Mouse (Mus musculus): ENCODE measurements around the gene Lrrfip1. TPM values are rescaled to one million over a fixed set of nuclear protein-coding genes. Genes with fewer than 3 reads are reported as not detected.

Lrrfip1 gene
- polyA plus RNA-seq, 1 experiment from 2014 or later: 33.9 TPM

DNA sequence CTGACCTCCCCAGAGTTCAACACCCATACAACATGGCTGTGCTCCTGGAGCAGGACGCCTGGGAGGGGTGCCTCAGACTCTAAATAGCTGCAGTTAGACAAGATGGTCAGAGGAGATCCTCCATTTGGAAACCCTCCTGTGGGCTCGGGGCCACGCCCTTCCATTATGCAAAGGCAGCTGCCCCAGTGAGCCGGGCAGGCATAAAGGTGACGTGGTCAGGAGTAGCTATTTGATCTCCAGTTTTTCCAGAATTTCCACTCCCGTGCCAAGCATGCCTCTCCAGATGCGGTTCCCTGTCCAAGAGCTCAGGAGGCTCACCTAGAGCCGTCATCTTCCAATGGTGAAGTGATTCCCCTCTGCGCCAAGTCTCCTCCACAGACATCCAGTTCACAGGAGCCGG, 45.6 kb downstream of the Lrrfip1 start:
- no peak for ATAC-seq (ENCODE audit: insufficient number of reproducible peaks, insufficient read depth, low FRiP score, low TSS enrichment, low read depth)
- 79% methylated on average over 10 of the region's 10 CpGs for WGBS
- Histone ChIP-seq H3K9ac (no peak overlapping the region), H3K4me3 (no peak overlapping the region), H3K9me3 (no peaks in the 10 kb centered on the region), H3K4me1 (peaks cover 38% of the 10 kb centered on the region), H3K4me2 (no peak overlapping the region), H3K36me3 (no peaks in the 10 kb centered on the region), H3K27ac (no peak overlapping the region), H3K27me3 (no peaks in the 10 kb centered on the region)

DNA sequence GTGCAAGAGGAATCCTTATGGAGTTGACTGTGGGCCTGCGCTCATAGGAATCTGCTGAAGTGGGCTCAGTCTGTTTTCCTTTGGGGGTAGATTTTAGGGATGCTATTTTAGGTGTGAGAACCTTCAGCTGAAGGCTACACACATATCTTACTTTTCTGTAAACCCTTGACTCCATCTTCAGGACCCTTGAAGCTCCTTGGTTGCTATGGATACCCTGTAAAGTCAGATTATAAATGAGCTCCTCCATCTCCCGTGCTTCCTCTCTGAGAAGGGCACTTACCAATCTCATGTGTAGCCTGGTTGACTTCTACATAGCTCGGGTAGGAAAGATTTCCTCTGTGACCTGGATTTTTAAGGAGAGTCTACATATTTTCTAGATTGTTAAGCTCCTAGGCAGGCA, 46.1 kb downstream of the Lrrfip1 start:
- WGBS: 81% methylated on average over 3 of the region's 3 CpGs
- H3K9me3 ChIP-seq: no peaks in the 10 kb centered on the region
- H3K4me1 ChIP-seq: peaks cover 37% of the 10 kb centered on the region
- H3K4me3 ChIP-seq: no peak overlapping the region
- no peaks in the 10 kb centered on the region for H3K27me3 ChIP-seq
- no peak overlapping the region for H3K27ac ChIP-seq
- no peak overlapping the region for H3K4me2 ChIP-seq
- no peak overlapping the region for H3K9ac ChIP-seq
- no peak for ATAC-seq (ENCODE audit: insufficient number of reproducible peaks, insufficient read depth, low FRiP score, low TSS enrichment, low read depth)
- H3K36me3 ChIP-seq: no peaks in the 10 kb centered on the region

DNA sequence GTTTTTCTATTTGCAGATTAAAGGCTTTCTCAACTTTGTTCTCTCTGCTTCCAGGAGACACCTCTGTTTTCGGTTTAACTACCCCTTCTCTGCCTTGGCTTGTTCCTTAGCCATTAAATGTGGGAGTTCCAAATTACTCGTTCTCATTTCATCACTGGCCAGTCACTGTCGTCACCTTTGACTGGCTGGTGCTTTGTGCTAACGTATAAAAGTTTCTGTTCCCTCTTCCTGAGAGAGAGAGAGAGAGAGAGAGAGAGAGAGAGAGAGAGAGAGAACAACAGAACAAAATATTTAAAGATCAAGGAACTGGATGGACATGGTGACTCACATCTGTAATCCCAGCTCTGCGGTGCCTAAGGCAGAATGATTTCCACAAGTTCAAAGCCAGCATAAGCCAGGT, 47.7 kb downstream of the Lrrfip1 start:
- no peaks in the 10 kb centered on the region for H3K9me3 ChIP-seq
- peaks cover 22% of the 10 kb centered on the region for H3K4me1 ChIP-seq
- H3K4me3 ChIP-seq: no peak overlapping the region
- no peak overlapping the region for H3K4me2 ChIP-seq
- ATAC-seq (ENCODE audit: insufficient number of reproducible peaks, insufficient read depth, low FRiP score, low TSS enrichment, low read depth): no peak
- WGBS: 56% methylated on average over 5 of the region's 5 CpGs
- H3K27ac ChIP-seq: no peak overlapping the region
- H3K27me3 ChIP-seq: 0 out of 2 replicates have a peak, but pooled peaks cover under 1% of the 10 kb centered on the region
- H3K9ac ChIP-seq: no peak overlapping the region
- no peaks in the 10 kb centered on the region for H3K36me3 ChIP-seq

DNA sequence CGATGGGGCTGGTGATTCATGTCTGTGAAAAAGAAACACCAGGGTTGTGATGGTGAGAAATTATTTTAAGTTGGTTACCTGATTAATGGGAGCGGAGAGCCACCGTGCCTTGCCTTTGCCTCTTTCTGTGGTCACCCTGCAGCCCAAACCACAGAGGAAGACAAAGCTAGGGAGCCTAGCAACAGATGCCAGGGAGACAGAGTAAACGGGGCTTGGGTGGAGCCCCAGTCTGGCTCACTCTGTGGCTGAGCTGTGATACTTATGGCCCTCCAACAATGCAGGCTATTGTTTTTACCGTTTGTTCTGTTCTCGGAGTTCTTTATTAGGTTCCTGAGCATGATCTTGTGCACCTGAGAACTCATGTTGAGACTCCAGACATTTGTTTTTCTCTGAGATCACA, 50.8 kb downstream of the Lrrfip1 start:
- H3K4me1 ChIP-seq: peaks cover 34% of the 10 kb centered on the region
- ATAC-seq (ENCODE audit: insufficient number of reproducible peaks, insufficient read depth, low FRiP score, low TSS enrichment, low read depth): no peak
- WGBS: 70% methylated on average over 6 of the region's 6 CpGs

DNA sequence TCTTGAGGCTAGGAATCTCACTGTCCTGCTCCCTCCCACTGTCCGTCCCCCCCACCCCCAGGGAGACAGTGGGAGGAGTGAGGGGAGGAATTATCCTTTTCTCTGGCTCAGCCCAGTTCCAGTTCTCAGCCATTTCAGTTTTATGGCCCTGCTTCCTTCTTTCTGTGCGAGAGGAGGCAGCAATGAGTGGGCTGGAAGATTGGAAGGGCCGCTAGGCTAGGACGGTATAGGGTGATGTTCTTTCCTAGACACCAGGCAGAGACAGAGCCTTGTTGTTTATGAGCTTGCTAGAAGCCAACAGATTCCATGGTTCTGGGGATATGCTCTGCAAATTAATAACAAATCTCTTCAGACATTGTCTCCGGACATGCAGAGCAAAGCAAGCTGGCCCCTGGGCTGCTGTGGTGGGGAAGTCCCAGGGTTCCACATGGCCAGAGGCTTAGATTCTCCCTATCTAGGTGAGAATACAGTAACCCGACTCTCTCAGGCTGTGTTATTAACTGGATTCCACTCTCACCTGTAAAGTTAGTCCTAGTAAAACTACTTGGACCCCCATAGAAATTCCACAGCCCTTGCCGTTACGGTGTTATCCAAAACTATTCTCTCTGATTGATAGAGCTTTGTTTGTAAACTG, 53.0 kb downstream of the Lrrfip1 start:
- Histone ChIP-seq H3K4me1 (peaks cover 42% of the 10 kb centered on the region), H3K27me3 (peaks cover 10% of the 10 kb centered on the region), H3K9me3 (no peaks in the 10 kb centered on the region), H3K27ac (no peak overlapping the region), H3K36me3 (no peaks in the 10 kb centered on the region), H3K9ac (no peak overlapping the region), H3K4me3 (no peak overlapping the region), H3K4me2 (no peak overlapping the region)
- ATAC-seq (ENCODE audit: insufficient number of reproducible peaks, insufficient read depth, low FRiP score, low TSS enrichment, low read depth): no peak
- 64% methylated on average over 8 of the region's 8 CpGs for WGBS

More for the DNA sequence above, 50.8 kb downstream of the Lrrfip1 start:
- Histone ChIP-seq H3K36me3 (no peaks in the 10 kb centered on the region), H3K4me3 (no peak overlapping the region), H3K27me3 (peaks cover 10% of the 10 kb centered on the region), H3K4me2 (no peak overlapping the region), H3K9ac (no peak overlapping the region), H3K9me3 (no peaks in the 10 kb centered on the region), H3K27ac (no peak overlapping the region)

DNA sequence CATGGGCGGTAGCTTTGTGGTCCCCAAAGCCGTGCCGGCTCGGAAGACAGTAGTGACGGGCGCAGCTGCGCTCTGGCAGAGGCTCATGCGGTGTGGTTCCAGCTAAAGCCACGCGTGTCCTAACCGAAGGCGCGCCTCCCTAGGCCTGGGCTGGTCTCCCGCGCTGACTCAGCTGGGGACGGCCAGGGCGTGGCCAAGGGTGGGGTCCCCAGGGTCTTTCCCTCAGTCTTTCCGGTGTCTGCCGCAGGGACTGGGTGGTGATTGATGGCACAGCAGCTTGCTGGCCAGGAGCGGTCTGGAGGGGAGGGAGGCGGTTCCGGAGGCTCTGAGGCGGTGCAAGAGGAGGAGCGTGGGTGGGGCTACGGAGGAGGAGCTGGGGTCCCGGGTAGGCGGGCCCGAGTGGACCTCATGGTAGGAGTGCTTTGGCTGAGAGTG, 54.2 kb downstream of the Lrrfip1 start:
- H3K27ac ChIP-seq: 0 out of 2 replicates have a peak overlapping the region, but pooled peaks have one; percentile 60
- peaks cover 10% of the 10 kb centered on the region for H3K27me3 ChIP-seq
- WGBS: under 1% methylated on average over 28 of the region's 28 CpGs
- H3K9me3 ChIP-seq: no peaks in the 10 kb centered on the region
- H3K4me3 ChIP-seq: peak overlapping the region; percentile 56
- peak overlapping the region; percentile 71 for H3K9ac ChIP-seq
- no peaks in the 10 kb centered on the region for H3K36me3 ChIP-seq
- peak; percentile 91 for ATAC-seq (ENCODE audit: insufficient number of reproducible peaks, insufficient read depth, low FRiP score, low TSS enrichment, low read depth)
- H3K4me1 ChIP-seq: peaks cover 52% of the 10 kb centered on the region
- H3K4me2 ChIP-seq: peak overlapping the region; percentile 99

DNA sequence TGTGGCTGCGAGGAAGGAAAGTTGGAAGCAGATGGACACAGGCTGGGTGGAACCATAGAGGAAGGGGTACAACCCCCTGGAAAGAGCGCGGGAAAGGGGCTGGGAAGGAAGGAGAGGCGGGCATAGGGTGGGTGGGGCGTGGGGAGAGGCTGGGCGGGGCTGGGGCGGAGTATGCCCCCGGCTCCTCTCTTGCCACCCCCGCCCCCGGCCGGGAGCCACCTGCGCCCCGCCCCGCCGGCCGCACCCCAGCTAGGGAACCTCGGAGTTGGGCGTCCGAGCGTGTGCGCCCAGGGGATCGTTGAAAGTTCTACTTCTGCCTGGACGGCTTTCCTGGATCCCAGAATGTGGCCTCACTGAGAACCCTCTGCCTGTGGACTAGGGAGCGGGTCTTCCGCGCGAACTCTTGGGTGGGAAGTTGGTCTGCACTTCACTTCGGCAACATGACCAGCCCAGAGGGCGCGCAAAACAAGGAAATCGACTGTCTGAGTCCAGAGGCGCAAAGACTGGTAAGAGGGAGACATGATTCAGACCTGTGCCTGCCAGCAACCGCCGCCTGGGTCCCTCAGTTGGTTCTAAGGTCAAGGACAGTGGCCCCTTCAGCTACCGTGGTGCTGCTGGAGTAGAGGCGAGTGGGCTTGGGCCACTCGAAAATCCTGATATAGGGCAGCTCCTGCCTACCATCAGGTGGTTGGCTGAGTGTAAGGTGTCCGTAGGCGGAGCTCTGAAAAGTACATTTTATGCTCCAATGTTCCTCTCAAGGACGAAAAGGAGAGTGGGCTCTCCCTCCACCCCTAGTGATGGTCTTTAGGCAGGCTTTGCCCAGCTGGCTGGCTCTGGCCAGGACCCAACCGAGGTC, 54.9 kb downstream of the Lrrfip1 start:
- Histone ChIP-seq H3K36me3 (no peaks in the 10 kb centered on the region), H3K9me3 (no peaks in the 10 kb centered on the region), H3K9ac (peak overlapping the region; percentile 71), H3K27me3 (peaks cover 10% of the 10 kb centered on the region), H3K4me1 (peaks cover 56% of the 10 kb centered on the region), H3K4me3 (peak overlapping the region; percentile 56), H3K27ac (peak overlapping the region; percentile 60; the same call in 1 of the 2 replicates), H3K4me2 (peak overlapping the region; percentile 99)
- 2% methylated on average over 35 of the region's 41 CpGs for WGBS
- ATAC-seq (ENCODE audit: insufficient number of reproducible peaks, insufficient read depth, low FRiP score, low TSS enrichment, low read depth): peak; percentile 57

DNA sequence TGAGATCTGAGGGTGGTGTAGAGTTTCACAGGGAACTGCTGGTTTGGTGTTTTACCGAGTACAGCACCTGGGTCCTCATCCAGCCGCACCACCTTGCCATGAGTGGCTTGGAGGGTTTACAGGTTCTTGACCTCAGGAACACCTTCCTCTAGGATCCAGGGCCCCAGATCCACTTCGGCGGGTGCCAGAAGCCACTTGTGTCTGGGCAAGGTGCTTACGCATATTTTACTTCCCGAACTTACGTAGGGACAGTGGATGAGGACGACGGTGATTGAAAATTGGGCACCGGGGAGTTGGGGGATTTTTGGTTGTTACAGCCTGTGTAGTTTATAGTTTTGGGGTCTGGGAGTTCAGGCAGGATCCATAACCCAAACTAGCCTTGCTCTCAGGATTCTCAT, 55.5 kb downstream of the Lrrfip1 start:
- 46% methylated on average over 10 of the region's 10 CpGs for WGBS
- H3K9ac ChIP-seq: peak overlapping the region; percentile 71
- H3K4me1 ChIP-seq: peaks cover 56% of the 10 kb centered on the region

DNA sequence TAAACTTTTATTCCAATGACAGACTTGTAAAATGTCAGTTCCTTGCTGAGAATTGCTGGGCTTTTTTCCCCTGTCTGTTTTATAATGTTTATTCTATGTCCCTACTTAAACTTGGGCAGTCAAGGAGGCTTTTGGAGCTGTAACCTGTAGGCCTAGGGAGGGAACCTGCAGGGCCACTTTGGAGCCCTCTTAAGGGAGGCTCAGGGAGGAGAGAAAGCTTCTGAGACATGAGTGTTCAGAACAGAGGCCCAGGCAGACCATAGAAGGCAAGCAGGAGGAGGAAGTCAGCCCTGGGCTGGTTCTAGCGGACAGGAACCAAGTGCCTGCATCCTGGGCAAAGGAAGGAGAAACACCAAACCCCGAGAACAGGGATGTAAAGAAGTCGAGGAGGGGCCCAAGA, 56.3 kb downstream of the Lrrfip1 start:
- H3K27me3 ChIP-seq: peaks cover 10% of the 10 kb centered on the region
- 0 out of 2 replicates have a peak overlapping the region, but pooled peaks have one; percentile 28 for H3K27ac ChIP-seq
- WGBS: 75% methylated on average over 3 of the region's 3 CpGs
- no peaks in the 10 kb centered on the region for H3K36me3 ChIP-seq
- H3K4me1 ChIP-seq: peaks cover 54% of the 10 kb centered on the region
- no peaks in the 10 kb centered on the region for H3K9me3 ChIP-seq
- 0 out of 2 replicates have a peak overlapping the region, but pooled peaks have one; percentile 56 for H3K4me3 ChIP-seq
- peak overlapping the region; percentile 2; the same call in 1 of the 2 replicates for H3K9ac ChIP-seq
- peak overlapping the region; percentile 99 for H3K4me2 ChIP-seq
- ATAC-seq (ENCODE audit: insufficient number of reproducible peaks, insufficient read depth, low FRiP score, low TSS enrichment, low read depth): no peak

More for the DNA sequence above, 55.5 kb downstream of the Lrrfip1 start:
- ATAC-seq (ENCODE audit: insufficient number of reproducible peaks, insufficient read depth, low FRiP score, low TSS enrichment, low read depth): no peak
- Histone ChIP-seq H3K4me2 (peak overlapping the region; percentile 99), H3K36me3 (no peaks in the 10 kb centered on the region), H3K27ac (no peak overlapping the region), H3K27me3 (peaks cover 10% of the 10 kb centered on the region), H3K4me3 (peak overlapping the region; percentile 56), H3K9me3 (no peaks in the 10 kb centered on the region)

DNA sequence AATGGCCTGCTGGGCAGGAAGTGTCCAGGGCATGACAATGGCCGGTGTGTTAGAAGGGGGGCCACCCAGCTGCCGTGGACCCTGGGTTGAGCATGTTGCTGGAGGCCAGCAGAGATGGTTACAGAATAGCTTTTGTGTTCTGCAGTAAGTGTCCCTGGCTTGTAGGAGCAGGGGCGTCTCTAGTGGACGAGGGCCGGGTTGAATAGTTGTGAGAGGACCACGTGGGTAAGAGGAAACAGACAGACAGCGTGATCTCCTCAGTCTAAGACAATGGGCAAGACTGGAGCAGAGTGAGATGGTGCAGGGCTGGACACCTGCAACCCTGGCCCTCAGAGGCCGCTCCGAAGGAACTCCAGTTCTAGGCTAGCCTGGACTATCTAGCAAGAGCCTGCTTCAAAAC, 57.2 kb downstream of the Lrrfip1 start:
- ATAC-seq (ENCODE audit: insufficient number of reproducible peaks, insufficient read depth, low FRiP score, low TSS enrichment, low read depth): no peak
- H3K4me1 ChIP-seq: peaks cover 59% of the 10 kb centered on the region
- WGBS: 44% methylated on average over 9 of the region's 9 CpGs

DNA sequence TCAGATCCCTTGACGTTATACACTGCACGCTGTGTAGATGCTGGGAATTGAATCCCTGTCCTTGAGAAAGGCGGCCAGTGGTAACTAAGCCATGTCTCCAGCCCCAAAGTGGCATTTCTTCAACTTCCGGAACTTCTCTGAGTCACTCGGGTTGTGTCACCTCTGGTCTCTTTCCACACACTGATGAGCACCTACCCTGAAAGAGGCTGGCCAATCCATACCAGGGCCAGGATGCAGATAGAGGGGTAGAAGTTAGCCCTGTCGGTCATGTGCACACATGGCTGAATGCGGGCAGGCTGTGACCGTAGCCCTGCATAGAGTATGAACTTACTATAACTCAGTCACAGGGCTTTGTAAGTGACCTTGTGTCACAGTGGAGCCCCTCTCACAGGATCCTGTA, 57.9 kb downstream of the Lrrfip1 start:
- H3K9me3 ChIP-seq: no peaks in the 10 kb centered on the region
- peaks cover 64% of the 10 kb centered on the region for H3K4me1 ChIP-seq
- H3K36me3 ChIP-seq: no peaks in the 10 kb centered on the region
- peaks cover 8% of the 10 kb centered on the region for H3K27me3 ChIP-seq
- no peak overlapping the region for H3K27ac ChIP-seq
- 86% methylated on average over 8 of the region's 8 CpGs for WGBS
- no peak overlapping the region for H3K4me3 ChIP-seq
- no peak overlapping the region for H3K4me2 ChIP-seq
- no peak for ATAC-seq (ENCODE audit: insufficient number of reproducible peaks, insufficient read depth, low FRiP score, low TSS enrichment, low read depth)
- H3K9ac ChIP-seq: no peak overlapping the region

More for the DNA sequence above, 57.2 kb downstream of the Lrrfip1 start:
- H3K9ac ChIP-seq: no peak overlapping the region
- H3K36me3 ChIP-seq: no peaks in the 10 kb centered on the region
- H3K4me2 ChIP-seq: 0 out of 2 replicates have a peak overlapping the region, but pooled peaks have one; percentile 99
- no peak overlapping the region for H3K27ac ChIP-seq
- peaks cover 10% of the 10 kb centered on the region for H3K27me3 ChIP-seq
- no peaks in the 10 kb centered on the region for H3K9me3 ChIP-seq
- H3K4me3 ChIP-seq: no peak overlapping the region

Data from embryonic facial prominence, embryonic 13.5 days (tissue).